Mouse (Mus musculus) testis, adult 2 months (tissue): ENCODE measurements around the gene Gabarapl2.

Source experiments
- CTCF ChIP-seq: fragments of 200-500 bp; IDR thresholded peaks from 2 replicates; pipeline ENCODE4 v1.5.1; 2012; ENCODE audit warnings: low read depth, mild to moderate bottlenecking, inconsistent platforms, low read length, moderate library complexity; ENCODE audit not compliant: control insufficient read depth, insufficient read depth, insufficient replicate concordance
- POLR2A ChIP-seq: fragments of 200-500 bp; IDR thresholded peaks from 2 replicates; pipeline ENCODE4 v1.6.1; 2012; ENCODE audit warnings: low read depth, mild to moderate bottlenecking, inconsistent platforms, low read length, moderate library complexity; ENCODE audit not compliant: control insufficient read depth

- TF ChIP-seq POLR2A, result peak; percentile 25; the same call in 1 of the 2 replicates
- no peak for TF ChIP-seq CTCF
These were observed 575 bp downstream of the Gabarapl2 start for GRCm38 (mm10) chr8:111941101-111941454.
